Mouse (Mus musculus): ENCODE measurements around the gene Myl3. TPM values are rescaled to one million over a fixed set of nuclear protein-coding genes. Genes with fewer than 3 reads are reported as not detected.

The Myl3 gene
- polyA plus RNA-seq, 1 experiment from 2014 or later = 3.6 TPM

DNA sequence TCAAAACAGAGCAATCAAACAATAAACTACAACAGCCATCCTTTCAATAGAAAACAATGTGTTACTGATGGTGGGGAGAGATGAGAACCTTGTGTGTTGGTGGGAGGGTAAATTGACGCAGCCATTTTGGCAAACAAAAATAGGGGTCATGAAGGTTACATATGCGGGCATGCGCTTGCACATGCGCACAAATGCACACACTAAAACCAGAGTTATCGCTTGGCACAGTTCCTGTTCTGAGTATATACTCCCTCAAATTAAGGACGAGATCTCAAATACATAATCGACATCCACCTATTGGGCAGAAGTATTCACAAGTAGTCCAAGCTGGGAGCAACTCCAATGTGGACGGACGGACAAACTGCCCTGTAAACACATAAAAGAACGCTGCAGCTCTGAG, 30.7 kb downstream of the Myl3 start:
- 93% methylated on average over 10 of the region's 10 CpGs for WGBS
- Histone ChIP-seq H3K9me3 (ENCODE audit: low read length) (no peaks in the 10 kb centered on the region), H3K4me3 (ENCODE audit: low read length) (no peak overlapping the region), H3K27me3 (ENCODE audit: insufficient read depth, low read length) (no peaks in the 10 kb centered on the region), H3K4me1 (ENCODE audit: insufficient read depth, low read length) (peaks cover 5% of the 10 kb centered on the region), H3K36me3 (ENCODE audit: insufficient read depth, low read length) (no peaks in the 10 kb centered on the region), H3K4me2 (replicated peaks; ENCODE audit: low read depth, low read length) (no peak overlapping the region), H3K9ac (replicated peaks; ENCODE audit: low read length) (no peak overlapping the region), H3K27ac (ENCODE audit: low read length) (no peak overlapping the region)
- ATAC-seq (ENCODE audit: low FRiP score, low TSS enrichment) = no peak

DNA sequence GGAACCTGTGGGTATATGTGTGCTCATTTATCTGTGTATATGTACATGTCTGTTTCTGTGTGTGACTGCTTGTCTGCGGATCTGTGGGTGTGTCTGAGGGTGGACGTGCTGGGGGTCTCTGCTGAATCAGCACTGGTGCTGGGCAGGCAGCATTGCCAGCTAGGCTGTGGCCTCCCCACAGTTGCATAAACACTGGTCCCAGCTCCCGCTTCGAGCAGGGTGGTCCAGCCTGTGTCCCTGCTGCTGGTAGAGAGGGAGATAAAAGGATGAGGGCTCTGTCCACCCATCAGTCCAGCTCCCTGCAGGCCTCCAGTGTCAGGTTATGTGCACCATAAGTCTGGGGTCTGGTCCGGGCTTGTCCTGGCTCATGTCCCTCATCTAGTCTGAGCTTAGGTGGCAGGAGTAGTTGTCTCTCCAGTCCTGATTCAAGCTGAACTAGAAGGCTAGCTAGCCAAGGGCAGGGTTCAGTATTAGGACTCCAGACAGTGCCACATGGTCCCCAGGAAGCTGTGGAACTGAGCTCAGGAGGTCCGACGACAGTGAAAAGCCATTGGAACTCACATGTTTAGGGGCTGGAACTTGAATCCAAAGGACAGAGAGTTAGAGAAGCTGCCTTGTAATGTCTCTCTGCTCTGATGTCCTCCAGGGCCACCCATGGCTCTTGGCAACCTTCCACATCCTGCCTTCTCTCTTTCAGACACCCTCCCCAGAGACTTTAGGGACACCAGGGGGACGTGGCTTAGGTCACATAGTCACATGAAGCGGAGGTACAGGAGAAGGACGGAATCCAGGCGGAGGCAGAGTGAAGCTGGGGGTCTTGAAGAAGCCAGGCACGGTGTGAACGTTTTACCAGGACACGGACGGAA, 33.0 kb downstream of the Myl3 start:
- Histone ChIP-seq H3K4me1 (ENCODE audit: insufficient read depth, low read length) (peaks cover 5% of the 10 kb centered on the region), H3K36me3 (ENCODE audit: insufficient read depth, low read length) (no peaks in the 10 kb centered on the region), H3K27me3 (ENCODE audit: insufficient read depth, low read length) (no peaks in the 10 kb centered on the region), H3K4me3 (ENCODE audit: low read length) (no peak overlapping the region), H3K9ac (replicated peaks; ENCODE audit: low read length) (no peak overlapping the region), H3K27ac (ENCODE audit: low read length) (peak overlapping the region; percentile 54; the same call in 1 of the 2 replicates), H3K9me3 (ENCODE audit: low read length) (no peaks in the 10 kb centered on the region), H3K4me2 (replicated peaks; ENCODE audit: low read depth, low read length) (no peak overlapping the region)
- WGBS = 62% methylated on average over 15 of the region's 15 CpGs
- peak; percentile 28; the same call in 1 of the 2 replicates for ATAC-seq (ENCODE audit: low FRiP score, low TSS enrichment)

DNA sequence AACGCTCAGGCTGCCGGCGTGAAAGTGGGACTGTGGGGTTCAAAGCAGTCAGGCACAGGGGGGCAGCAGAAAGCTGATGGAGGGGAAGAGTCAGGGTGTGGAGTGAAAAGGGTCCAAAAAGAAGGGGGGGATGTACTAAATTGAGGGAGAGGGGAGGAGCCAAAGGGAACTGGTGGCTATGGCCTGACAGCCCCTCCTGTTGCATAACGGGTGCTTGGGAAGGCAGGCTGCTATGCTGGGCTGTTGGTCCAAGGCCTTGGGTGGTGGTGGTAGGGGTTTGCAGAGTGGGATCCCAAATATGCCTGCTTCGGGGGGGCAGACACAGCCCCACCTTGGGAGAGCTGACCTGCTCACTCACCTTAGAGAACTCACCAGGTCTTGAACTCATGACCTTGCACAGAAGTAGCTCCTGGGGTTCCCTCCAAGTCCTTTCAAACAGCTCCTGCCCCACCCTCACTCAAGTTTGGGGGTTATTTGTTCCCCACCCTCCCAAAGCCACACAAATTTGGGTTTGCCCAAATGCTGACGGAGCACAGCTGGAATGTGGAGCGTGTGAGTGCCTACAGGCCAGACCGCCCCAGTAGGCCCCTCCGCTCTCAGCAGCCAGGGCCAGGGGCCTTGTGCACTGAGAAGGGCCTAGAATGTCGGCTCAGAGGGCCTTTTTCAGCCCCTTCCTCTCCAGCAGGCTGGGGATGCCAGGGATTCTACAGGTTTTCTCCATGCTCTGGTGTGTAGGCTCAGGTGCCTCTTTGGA, 33.8 kb downstream of the Myl3 start:
- peak; percentile 14; the same call in 1 of the 2 replicates for ATAC-seq (ENCODE audit: low FRiP score, low TSS enrichment)
- Histone ChIP-seq H3K9me3 (ENCODE audit: low read length) (no peaks in the 10 kb centered on the region), H3K4me3 (ENCODE audit: low read length) (no peak overlapping the region), H3K27ac (ENCODE audit: low read length) (peak overlapping the region; percentile 54; the same call in 1 of the 2 replicates), H3K4me1 (ENCODE audit: insufficient read depth, low read length) (peaks cover 5% of the 10 kb centered on the region), H3K36me3 (ENCODE audit: insufficient read depth, low read length) (no peaks in the 10 kb centered on the region), H3K4me2 (replicated peaks; ENCODE audit: low read depth, low read length) (no peak overlapping the region), H3K9ac (replicated peaks; ENCODE audit: low read length) (no peak overlapping the region), H3K27me3 (ENCODE audit: insufficient read depth, low read length) (no peaks in the 10 kb centered on the region; the same call in 1 of the 2 replicates)
- 64% methylated on average over 10 of the region's 10 CpGs for WGBS

DNA sequence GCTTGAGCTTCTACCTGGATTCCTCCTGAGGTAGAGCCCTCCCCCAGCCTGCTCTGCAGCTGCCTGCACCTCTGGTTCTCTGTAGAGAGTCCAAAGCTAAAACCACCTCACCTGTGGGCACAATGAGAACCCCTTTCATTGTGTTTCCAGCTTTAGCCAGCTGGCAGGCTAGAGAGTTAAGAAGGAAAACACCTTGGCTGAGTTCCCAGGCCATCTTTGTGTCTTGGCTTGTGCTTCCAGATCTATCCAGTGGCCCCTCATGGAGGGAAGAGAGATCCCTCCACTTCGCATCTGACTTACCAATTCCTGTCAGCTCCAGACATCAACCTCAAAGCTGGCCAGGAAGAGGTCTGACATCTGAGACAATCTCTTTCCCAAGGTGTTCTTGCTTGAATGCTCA, 36.4 kb downstream of the Myl3 start:
- H3K27me3 ChIP-seq (ENCODE audit: insufficient read depth, low read length) = no peaks in the 10 kb centered on the region; the same call in 1 of the 2 replicates
- no peak overlapping the region for H3K4me2 ChIP-seq (replicated peaks; ENCODE audit: low read depth, low read length)
- no peak overlapping the region for H3K9ac ChIP-seq (replicated peaks; ENCODE audit: low read length)
- peaks cover 14% of the 10 kb centered on the region for H3K4me1 ChIP-seq (ENCODE audit: insufficient read depth, low read length)
- 85% methylated on average over 1 of the region's 1 CpGs for WGBS
- no peak overlapping the region for H3K27ac ChIP-seq (ENCODE audit: low read length)
- no peak for ATAC-seq (ENCODE audit: low FRiP score, low TSS enrichment)
- no peak overlapping the region for H3K4me3 ChIP-seq (ENCODE audit: low read length)
- H3K9me3 ChIP-seq (ENCODE audit: low read length) = no peaks in the 10 kb centered on the region
- H3K36me3 ChIP-seq (ENCODE audit: insufficient read depth, low read length) = no peaks in the 10 kb centered on the region

DNA sequence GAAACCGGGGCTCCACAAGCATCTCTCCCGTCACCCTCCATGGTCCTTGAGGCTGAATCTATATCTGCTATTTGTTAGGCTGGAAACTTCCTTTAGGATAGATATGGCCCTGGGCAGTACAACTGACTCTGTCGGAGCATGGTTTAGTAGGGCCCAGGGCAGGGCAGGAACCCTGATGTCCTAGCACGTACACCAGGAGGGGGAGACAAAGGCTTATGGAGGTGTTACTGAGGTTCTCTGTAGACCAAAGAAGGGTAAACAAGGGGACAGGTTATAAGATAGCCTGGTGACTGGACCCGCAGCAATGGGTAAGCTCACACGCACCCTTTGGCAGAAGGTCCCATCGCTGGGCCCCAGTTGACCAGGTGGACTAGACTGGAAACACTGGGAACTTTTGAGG, 36.9 kb downstream of the Myl3 start:
- ATAC-seq (ENCODE audit: low FRiP score, low TSS enrichment) = no peak
- Histone ChIP-seq H3K4me1 (ENCODE audit: insufficient read depth, low read length) (peaks cover 14% of the 10 kb centered on the region), H3K9me3 (ENCODE audit: low read length) (no peaks in the 10 kb centered on the region), H3K4me3 (ENCODE audit: low read length) (no peak overlapping the region), H3K9ac (replicated peaks; ENCODE audit: low read length) (no peak overlapping the region), H3K4me2 (replicated peaks; ENCODE audit: low read depth, low read length) (no peak overlapping the region), H3K27me3 (ENCODE audit: insufficient read depth, low read length) (no peaks in the 10 kb centered on the region; the same call in 1 of the 2 replicates), H3K36me3 (ENCODE audit: insufficient read depth, low read length) (no peaks in the 10 kb centered on the region), H3K27ac (ENCODE audit: low read length) (no peak overlapping the region)
- 76% methylated on average over 7 of the region's 7 CpGs for WGBS

DNA sequence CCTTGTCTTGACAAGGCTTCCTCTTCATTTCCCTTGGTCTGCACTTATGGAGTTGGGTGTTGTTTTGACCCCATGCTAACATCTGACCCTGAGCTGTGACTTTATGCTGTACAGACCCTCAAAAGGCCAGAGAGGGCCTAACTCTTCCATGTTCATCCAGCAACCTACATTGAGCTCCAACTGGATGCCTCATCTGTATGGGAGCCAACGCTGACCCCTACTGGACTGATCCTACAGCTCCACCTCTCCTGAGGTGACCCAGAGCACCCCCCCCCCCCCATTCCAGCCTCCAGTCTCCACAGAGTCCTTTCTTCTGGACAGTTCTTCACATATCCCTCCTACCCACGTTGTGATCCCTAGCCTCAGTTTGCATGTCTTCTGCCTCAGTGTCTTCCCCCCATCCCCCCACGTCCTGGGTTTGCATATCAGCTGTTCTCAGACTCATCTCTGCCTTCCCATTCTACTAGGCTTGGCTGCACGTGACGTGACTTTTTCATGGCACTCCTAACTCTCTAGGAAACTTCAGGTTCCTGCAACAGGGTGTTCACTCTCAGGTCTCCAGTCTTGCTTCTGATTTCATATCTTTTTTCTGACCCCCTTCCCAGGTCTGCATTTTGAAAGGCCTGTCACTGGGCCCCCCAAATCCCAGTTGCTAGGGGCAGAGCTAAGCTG, 37.7 kb downstream of the Myl3 start:
- Histone ChIP-seq H3K9ac (replicated peaks; ENCODE audit: low read length) (no peak overlapping the region), H3K4me3 (ENCODE audit: low read length) (no peak overlapping the region), H3K27me3 (ENCODE audit: insufficient read depth, low read length) (no peaks in the 10 kb centered on the region; the same call in 1 of the 2 replicates), H3K27ac (ENCODE audit: low read length) (no peak overlapping the region), H3K4me2 (replicated peaks; ENCODE audit: low read depth, low read length) (no peak overlapping the region), H3K9me3 (ENCODE audit: low read length) (no peaks in the 10 kb centered on the region), H3K36me3 (ENCODE audit: insufficient read depth, low read length) (no peaks in the 10 kb centered on the region), H3K4me1 (ENCODE audit: insufficient read depth, low read length) (peaks cover 14% of the 10 kb centered on the region)
- ATAC-seq (ENCODE audit: low FRiP score, low TSS enrichment) = no peak
- WGBS = 63% methylated on average over 5 of the region's 5 CpGs

DNA sequence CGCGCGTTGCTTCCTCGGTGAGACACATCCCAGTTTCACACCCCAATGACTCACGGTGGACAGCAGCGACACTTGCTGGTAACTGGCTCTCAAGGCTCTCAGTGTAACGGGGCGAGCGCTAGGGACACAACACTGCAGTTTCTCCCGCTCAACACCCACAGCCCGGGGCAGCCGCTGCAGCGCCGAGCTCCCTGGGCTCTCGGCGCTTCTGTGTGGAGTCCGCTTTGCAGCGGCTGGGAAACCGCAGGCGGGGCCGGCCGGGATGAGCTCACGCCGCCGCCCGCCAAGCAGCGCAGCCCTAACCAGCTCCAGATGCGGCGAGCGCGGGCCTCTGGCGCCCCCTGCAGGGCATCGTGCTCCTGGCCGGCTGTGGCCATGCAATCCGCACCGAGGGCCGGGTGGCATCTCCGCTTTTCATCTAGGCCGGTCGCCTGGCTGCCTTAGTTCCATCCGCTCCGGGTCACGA, 39.6 kb downstream of the Myl3 start:
- Histone ChIP-seq H3K27me3 (ENCODE audit: insufficient read depth, low read length) (no peaks in the 10 kb centered on the region; the same call in 1 of the 2 replicates), H3K4me3 (ENCODE audit: low read length) (peak overlapping the region; percentile 56), H3K9me3 (ENCODE audit: low read length) (no peaks in the 10 kb centered on the region), H3K36me3 (ENCODE audit: insufficient read depth, low read length) (no peaks in the 10 kb centered on the region), H3K27ac (ENCODE audit: low read length) (peak overlapping the region; percentile 68; the same call in 1 of the 2 replicates), H3K9ac (replicated peaks; ENCODE audit: low read length) (peak overlapping the region; percentile 76), H3K4me2 (replicated peaks; ENCODE audit: low read depth, low read length) (peak overlapping the region; percentile 93), H3K4me1 (ENCODE audit: insufficient read depth, low read length) (peaks cover 9% of the 10 kb centered on the region; the same call in 1 of the 2 replicates)
- peak; percentile 95 for ATAC-seq (ENCODE audit: low FRiP score, low TSS enrichment)
- under 1% methylated on average over 43 of the region's 43 CpGs for WGBS

DNA sequence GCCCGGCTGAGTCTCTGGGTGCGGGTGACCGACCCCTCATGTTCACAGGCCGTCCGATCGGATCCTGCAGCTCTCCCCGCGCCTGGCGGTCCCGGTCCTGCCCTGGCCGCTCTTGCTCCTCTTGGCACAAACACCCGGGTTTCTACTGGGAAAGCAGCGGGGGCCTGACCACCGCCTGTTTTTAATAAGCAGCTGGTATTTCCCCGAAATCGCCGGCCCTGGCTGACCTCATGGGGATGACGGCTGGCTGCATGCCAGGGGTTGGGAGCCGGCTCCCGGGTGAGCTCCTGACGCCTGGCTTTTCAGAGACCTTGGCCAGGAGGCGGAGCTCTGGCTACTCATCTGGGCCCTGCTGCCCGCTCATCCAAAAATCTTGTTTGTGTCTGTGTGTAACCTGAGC, 40.1 kb downstream of the Myl3 start:
- Histone ChIP-seq H3K4me2 (replicated peaks; ENCODE audit: low read depth, low read length) (peak overlapping the region; percentile 93), H3K9ac (replicated peaks; ENCODE audit: low read length) (peak overlapping the region; percentile 76), H3K4me1 (ENCODE audit: insufficient read depth, low read length) (peaks cover 9% of the 10 kb centered on the region; the same call in 1 of the 2 replicates), H3K4me3 (ENCODE audit: low read length) (peak overlapping the region; percentile 56), H3K27ac (ENCODE audit: low read length) (peak overlapping the region; percentile 68; the same call in 1 of the 2 replicates), H3K27me3 (ENCODE audit: insufficient read depth, low read length) (no peaks in the 10 kb centered on the region; the same call in 1 of the 2 replicates), H3K9me3 (ENCODE audit: low read length) (no peaks in the 10 kb centered on the region), H3K36me3 (ENCODE audit: insufficient read depth, low read length) (no peaks in the 10 kb centered on the region)
- WGBS = under 1% methylated on average over 23 of the region's 23 CpGs
- peak; percentile 73 for ATAC-seq (ENCODE audit: low FRiP score, low TSS enrichment)

DNA sequence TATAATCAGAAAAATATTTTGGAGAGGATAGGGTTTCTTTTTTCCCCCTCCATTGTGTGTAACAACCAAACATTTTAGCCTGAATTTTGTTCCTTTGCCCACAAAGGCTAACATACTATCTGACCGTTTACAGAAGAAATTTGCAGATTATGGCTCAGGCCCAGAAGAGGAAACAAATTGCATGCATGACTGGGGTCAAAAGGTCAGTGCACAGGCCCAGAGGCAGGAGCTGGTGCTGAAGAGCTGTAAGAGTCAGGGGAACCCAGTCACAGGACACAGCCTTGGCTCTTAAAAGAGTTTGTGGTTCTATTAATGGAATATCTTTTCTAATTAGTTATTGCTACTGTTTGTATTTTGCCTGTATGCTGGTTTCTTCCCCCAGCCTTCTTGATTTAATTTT, 42.0 kb downstream of the Myl3 start:
- WGBS = 42% methylated on average over 1 of the region's 1 CpGs
- Histone ChIP-seq H3K27me3 (ENCODE audit: insufficient read depth, low read length) (no peaks in the 10 kb centered on the region; the same call in 1 of the 2 replicates), H3K36me3 (ENCODE audit: insufficient read depth, low read length) (no peaks in the 10 kb centered on the region), H3K4me3 (ENCODE audit: low read length) (no peak overlapping the region), H3K9ac (replicated peaks; ENCODE audit: low read length) (no peak overlapping the region), H3K9me3 (ENCODE audit: low read length) (no peaks in the 10 kb centered on the region), H3K4me1 (ENCODE audit: insufficient read depth, low read length) (peaks cover 9% of the 10 kb centered on the region; the same call in 1 of the 2 replicates), H3K27ac (ENCODE audit: low read length) (no peak overlapping the region), H3K4me2 (replicated peaks; ENCODE audit: low read depth, low read length) (no peak overlapping the region)
- ATAC-seq (ENCODE audit: low FRiP score, low TSS enrichment) = no peak
